Mouse (Mus musculus): Measurements from ENCODE around the gene Abcb9. TPM values are rescaled to one million over a fixed set of nuclear protein-coding genes. Genes with fewer than 3 reads are reported as not detected.
A peak's percentile ranks its signal among the peaks of the same experiment; 100 is the strongest.

The Abcb9 gene
- total RNA-seq, 1 experiment from 2014 or later: 11.8 TPM

- DNase-seq: peak; percentile 79
Observed at GRCm38 (mm10) chr5:124012885-124013284, 82.7 kb downstream of the Abcb9 start.

DNA sequence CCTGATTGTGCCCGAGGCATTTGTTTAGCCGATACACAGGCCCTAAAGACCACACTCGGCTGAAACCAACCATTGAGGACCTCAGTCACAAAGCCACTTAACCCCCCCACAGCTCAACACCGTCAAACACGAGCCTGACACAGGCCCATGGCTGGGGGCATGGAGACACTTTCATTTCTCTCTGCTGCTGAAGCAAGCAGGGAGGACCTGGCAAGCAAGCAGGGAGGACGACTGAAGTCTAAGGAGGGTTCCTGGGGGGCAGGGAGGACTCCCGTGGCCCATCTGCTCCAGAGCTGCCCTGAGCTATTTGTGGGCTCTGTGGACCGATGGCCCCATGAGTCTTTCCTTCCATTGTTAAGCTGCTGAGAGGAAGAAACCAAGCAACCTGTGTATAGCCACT, 83.7 kb downstream of the Abcb9 start:
- DNase-seq: no peak

Other genes with a start within 250 kb of the Abcb9 start
- 0.48 and 1.4 TPM in 2 replicates for gene Hcar2, start 230.3 kb downstream of the Abcb9 start, total RNA-seq (2021)
- 3.7 and 5.3 TPM in 2 replicates for gene Hcar1, start 215.8 kb downstream of the Abcb9 start, total RNA-seq (2021)
- gene Denr, start 188.6 kb downstream of the Abcb9 start, total RNA-seq (2021): 65.3 and 87.6 TPM in 2 replicates
- 1.9 TPM in 1 of 2 replicates, not detected in the other for gene Gm43518, start 168.4 kb downstream of the Abcb9 start, total RNA-seq (2021)
- gene Ccdc62, start 165.1 kb downstream of the Abcb9 start, total RNA-seq (2021): 4.9 and 5.0 TPM in 2 replicates
- gene Hip1r, start 122.2 kb downstream of the Abcb9 start, total RNA-seq (2021): 17.9 and 18.3 TPM in 2 replicates
- gene Vps37b, start 63.5 kb downstream of the Abcb9 start, total RNA-seq (2021): 75.2 and 101 TPM in 2 replicates
- 44.7 and 55.0 TPM in 2 replicates for gene Ogfod2, start 16.5 kb upstream of the Abcb9 start, total RNA-seq (2021)
- 56.9 and 86.5 TPM in 2 replicates for gene Arl6ip4, start 20.3 kb upstream of the Abcb9 start, total RNA-seq (2021)
- gene Pitpnm2, start 154.0 kb upstream of the Abcb9 start, total RNA-seq (2021): 62.5 and 83.8 TPM in 2 replicates
- 7.8 and 11.8 TPM in 2 replicates for gene Mphosph9, start 232.2 kb upstream of the Abcb9 start, total RNA-seq (2021)
- 15.1 and 19.9 TPM in 2 replicates for gene 2810006K23Rik, start 232.3 kb upstream of the Abcb9 start, total RNA-seq (2021)

All from adrenal gland, postnatal 25 days (tissue).